Mouse (Mus musculus) MEL (cell line): ENCODE measurements around the gene Babam2.

Experiments used
- CHD2 ChIP-seq: IDR thresholded peaks from 2 replicates; pipeline ENCODE4 v1.6.1; 2011; ENCODE audit warnings: low read length, improper control_type of control experiment
- CTCF ChIP-seq, 3 experiments: IDR thresholded peaks in 2 of 3; conservative IDR thresholded peaks in 1 of 3; 2 replicates each; pipeline ENCODE4 v1.5.1; 2011 to 2012; ENCODE audit warnings: low read length in 3 of 3, low read depth in 2 of 3, mild to moderate bottlenecking in 2 of 3, improper control_type of control experiment in 1 of 3, inconsistent platforms in 1 of 3, mixed read lengths in 1 of 3, moderate library complexity in 1 of 3; ENCODE audit not compliant: control insufficient read depth in 1 of 3, insufficient read depth in 1 of 3, poor library complexity in 1 of 3, severe bottlenecking in 1 of 3
- E2F4 ChIP-seq: IDR thresholded peaks from 2 replicates; pipeline ENCODE4 v1.6.1; 2011; ENCODE audit warnings: low read depth, low read length, improper control_type of control experiment, borderline replicate concordance
- EP300 ChIP-seq, 2 experiments: IDR thresholded peaks; 2 replicates each; pipeline ENCODE4 v1.6.1; 2011; ENCODE audit warnings: improper control_type of control experiment in 2 of 2, low read length in 2 of 2, low read depth in 1 of 2, mild to moderate bottlenecking in 1 of 2
- GATA1 ChIP-seq: IDR thresholded peaks from 2 replicates; pipeline ENCODE4 v1.6.1; 2011; ENCODE audit warnings: low read depth, low read length, improper control_type of control experiment
- MAFK ChIP-seq: IDR thresholded peaks from 2 replicates; pipeline ENCODE4 v1.6.1; 2011; ENCODE audit warnings: low read depth, mild to moderate bottlenecking, low read length, improper control_type of control experiment, borderline replicate concordance
- MAX ChIP-seq: IDR thresholded peaks from 2 replicates; pipeline ENCODE4 v1.6.1; 2011; ENCODE audit warnings: low read length, improper control_type of control experiment
- POLR2A ChIP-seq, 2 experiments: IDR thresholded peaks; 2 replicates each; pipeline ENCODE4 v1.6.1; 2011 to 2012; ENCODE audit warnings: low read length in 2 of 2, mild to moderate bottlenecking in 2 of 2, control low read depth in 1 of 2, improper control_type of control experiment in 1 of 2, low read depth in 1 of 2, moderate library complexity in 1 of 2; ENCODE audit not compliant: control insufficient read depth in 1 of 2, insufficient read depth in 1 of 2, poor library complexity in 1 of 2
- TBP ChIP-seq: IDR thresholded peaks from 2 replicates; pipeline ENCODE4 v1.8.0; 2011; ENCODE audit warnings: low read depth, low read length, improper control_type of control experiment
- TCF12 ChIP-seq: IDR thresholded peaks from 2 replicates; pipeline ENCODE4 v1.6.1; 2014; ENCODE audit warnings: low read depth, mild to moderate bottlenecking, inconsistent platforms, low read length, improper control_type of control experiment, moderate library complexity
- ZC3H11A ChIP-seq: IDR thresholded peaks from 2 replicates; pipeline ENCODE4 v1.6.1; 2012; ENCODE audit warnings: low read depth, mild to moderate bottlenecking, inconsistent platforms, low read length, improper control_type of control experiment

DNA sequence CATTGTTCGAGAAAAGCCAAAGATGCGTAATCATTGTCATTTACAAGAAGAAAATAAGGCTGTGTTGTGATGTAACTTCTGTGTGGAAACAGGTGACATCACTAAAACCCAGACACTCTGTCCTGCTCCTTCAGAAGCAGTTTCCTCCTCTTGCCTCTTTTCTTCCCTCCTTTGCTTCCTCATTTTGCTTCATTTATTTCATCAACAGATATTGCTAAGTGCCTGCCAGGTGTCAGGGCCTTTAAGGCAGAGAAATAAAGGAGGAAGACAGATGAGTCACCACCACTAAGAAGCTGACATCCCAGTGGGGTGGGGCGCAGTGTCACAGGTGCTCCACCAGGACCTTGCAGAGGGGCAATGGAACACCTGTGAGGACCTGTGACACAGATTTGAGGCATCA lies 258.9 kb downstream of the Babam2 start:
- TF ChIP-seq MAX (no peak), MAFK (no peak), GATA1 (no peak), POLR2A (IDR thresholded peaks at IDR 0.05; ENCODE audit: control insufficient read depth in 1 of 2, insufficient read depth in 1 of 2, low read depth in 1 of 2, low read length in 2 of 2, poor library complexity in 1 of 2) (no peak), CTCF (IDR thresholded peaks at IDR 0.05 in 2 of 3, conservative IDR thresholded peaks at IDR 0.05 in 1 of 3; ENCODE audit: control insufficient read depth in 1 of 3, insufficient read depth in 1 of 3, low read depth in 2 of 3, low read length in 3 of 3, poor library complexity in 1 of 3, severe bottlenecking in 1 of 3) (no peak), E2F4 (no peak), EP300 (IDR thresholded peaks at IDR 0.05; ENCODE audit: low read depth in 1 of 2, low read length in 2 of 2) (no peak), CHD2 (no peak), TCF12 (0 out of 2 replicates have a peak, but pooled peaks have one; percentile 18), TBP (no peak), ZC3H11A (no peak)
